Mouse (Mus musculus) heart, postnatal 0 days (tissue): ENCODE data around the gene Ctf2. TPM values are rescaled to one million over a fixed set of nuclear protein-coding genes. Genes with fewer than 3 reads are reported as not detected.
A peak's percentile ranks its signal among the peaks of the same experiment; 100 is the strongest.

ENCODE experiments used
- ATAC-seq: fragments of 200-750 bp; cut with Nextera tagmentation; 2 replicates; pipeline ENCODE4 v1.8.0; 2017; ENCODE audit warnings: low read depth, moderate number of reproducible peaks, moderate library complexity; ENCODE audit not compliant: insufficient read depth
- DNase-seq: peaks from one replicate; pipeline ENCODE4 v3.0.0-alpha.2; 2016; ENCODE audit warnings: low spot score
- H3K27ac ChIP-seq: fragments of 300-500 bp; sonication (generic); 2 replicates; pipeline ENCODE4 v1.5.1; 2014; ENCODE audit warnings: low read depth, mild to moderate bottlenecking
- H3K27me3 ChIP-seq: fragments of 300-500 bp; sonication (generic); 2 replicates; pipeline ENCODE4 v1.6.1; 2014; ENCODE audit warnings: low read length, mixed read lengths; ENCODE audit not compliant: control insufficient read depth, insufficient read depth
- H3K36me3 ChIP-seq: fragments of 300-500 bp; sonication (generic); replicated peaks from 2 replicates; pipeline ENCODE4 v1.6.1; 2014; ENCODE audit warnings: low read length, mixed read lengths; ENCODE audit not compliant: control insufficient read depth, insufficient read depth
- H3K4me1 ChIP-seq: fragments of 300-500 bp; sonication (generic); 2 replicates; pipeline ENCODE4 v1.6.1; 2014; ENCODE audit warnings: antibody characterized with exemption; ENCODE audit not compliant: control insufficient read depth, insufficient read depth
- H3K4me2 ChIP-seq: fragments of 300-500 bp; sonication (generic); 2 replicates; pipeline ENCODE4 v1.6.1; 2014; ENCODE audit warnings: low read depth, mild to moderate bottlenecking, low read length, moderate library complexity
- H3K4me3 ChIP-seq: fragments of 300-500 bp; sonication (generic); 2 replicates; pipeline ENCODE4 v1.5.1; 2014; ENCODE audit warnings: low read depth, low read length
- H3K9ac ChIP-seq: fragments of 300-500 bp; sonication (generic); replicated peaks from 2 replicates; pipeline ENCODE4 v1.6.1; 2014; ENCODE audit warnings: low read depth, low read length, mixed read lengths
- H3K9me3 ChIP-seq: fragments of 300-500 bp; sonication (generic); replicated peaks from 2 replicates; pipeline ENCODE4 v1.6.1; 2016; ENCODE audit warnings: low read length; ENCODE audit not compliant: control insufficient read depth
- CTCF ChIP-seq: IDR thresholded peaks from 2 replicates; pipeline ENCODE4 v1.5.1; 2016; ENCODE audit warnings: antibody characterized with exemption, control low read depth, low read depth
- EP300 ChIP-seq: IDR thresholded peaks from 2 replicates; pipeline ENCODE4 v1.6.1; 2016; ENCODE audit warnings: antibody characterized with exemption, low read depth
- WGBS: fragments of 180-500 bp; shearing (Covaris S2); extraction: QIAGEN DNeasy Blood & Tissue Kit; methylation state at CpG from one replicate; pipeline ENCODE4 v1.1.7; 2014; 5-methylcytosine and 5-hydroxymethylcytosine counted together
- polyA plus RNA-seq: library from polyadenylated mRNA; unstranded; fragments of >200 nt; fragmentation: Nextera tagmentation; extraction: Ambion mirVana; gene quantifications from 2 replicates; pipeline ENCODE4 v1.2.1, GENCODE M21; 2015
- total RNA-seq: library from RNA; depleted of rRNA; stranded (reverse); fragments of >200 nt; gene quantifications from 2 replicates; pipeline ENCODE4 v1.2.3, GENCODE M21; 2014; ENCODE audit warnings: low replicate concordance

Ctf2 gene
- total and polyA plus RNA-seq, 2 experiments from 2014 or later = not detected

- H3K36me3 ChIP-seq = peaks cover 2% of the 10 kb centered on the region; the same call in 1 of the 2 replicates
These were observed 41.9 kb upstream of the Ctf2 start for GRCm38 (mm10) chr7:127773664-127774384.

GRCm38 (mm10) chr7:127772557-127772956, 40.6 kb upstream of the Ctf2 start:
- TF ChIP-seq CTCF (no peak), EP300 (no peak)
- H3K9ac ChIP-seq = no peak overlapping the region
- no peak overlapping the region for H3K4me2 ChIP-seq
- ATAC-seq = no peak
- no peaks in the 10 kb centered on the region for H3K27me3 ChIP-seq
- WGBS = 95% methylated on average over 1 of the region's 1 CpGs
- peaks cover 5% of the 10 kb centered on the region; the same call in 1 of the 2 replicates for H3K36me3 ChIP-seq
- no peaks in the 10 kb centered on the region for H3K9me3 ChIP-seq
- DNase-seq = no peak
- H3K4me3 ChIP-seq = no peak overlapping the region
- H3K27ac ChIP-seq = no peak overlapping the region
- peaks cover 15% of the 10 kb centered on the region for H3K4me1 ChIP-seq

More at GRCm38 (mm10) chr7:127773664-127774384, 41.9 kb upstream of the Ctf2 start:
- H3K4me1 ChIP-seq = peaks cover 15% of the 10 kb centered on the region
- TF ChIP-seq CTCF = peak; percentile 68
- no peak for TF ChIP-seq EP300
- no peak overlapping the region for H3K9ac ChIP-seq
- no peak overlapping the region for H3K4me2 ChIP-seq
- ATAC-seq = no peak
- H3K4me3 ChIP-seq = no peak overlapping the region
- peak; percentile 68 for DNase-seq
- H3K27ac ChIP-seq = no peak overlapping the region
- H3K27me3 ChIP-seq = no peaks in the 10 kb centered on the region
- WGBS = 30% methylated on average over 9 of the region's 9 CpGs
- H3K9me3 ChIP-seq = no peaks in the 10 kb centered on the region

GRCm38 (mm10) chr7:127772080-127772479, 40.1 kb upstream of the Ctf2 start:
- Histone ChIP-seq H3K9me3 (no peaks in the 10 kb centered on the region), H3K4me2 (no peak overlapping the region), H3K4me1 (peaks cover 15% of the 10 kb centered on the region), H3K36me3 (peaks cover 6% of the 10 kb centered on the region; the same call in 1 of the 2 replicates), H3K9ac (no peak overlapping the region), H3K27me3 (no peaks in the 10 kb centered on the region), H3K27ac (no peak overlapping the region), H3K4me3 (no peak overlapping the region)
- no peak for ATAC-seq
- TF ChIP-seq CTCF (no peak), EP300 (no peak)
- 54% methylated on average over 3 of the region's 3 CpGs for WGBS
- DNase-seq = no peak

- peak overlapping the region; percentile 85; the same call in 1 of the 2 replicates for H3K27ac ChIP-seq
- H3K4me1 ChIP-seq = peaks cover 15% of the 10 kb centered on the region
- 69% methylated on average over 5 of the region's 5 CpGs for WGBS
- H3K27me3 ChIP-seq = no peaks in the 10 kb centered on the region
- peak overlapping the region; percentile 82; the same call in 1 of the 2 replicates for H3K4me2 ChIP-seq
- TF ChIP-seq CTCF (no peak), EP300 (no peak)
- H3K4me3 ChIP-seq = no peak overlapping the region
- H3K9ac ChIP-seq = no peak overlapping the region
- DNase-seq (no peak), ATAC-seq (no peak)
- H3K9me3 ChIP-seq = no peaks in the 10 kb centered on the region
- peaks cover 6% of the 10 kb centered on the region; the same call in 1 of the 2 replicates for H3K36me3 ChIP-seq
These were observed 39.3 kb upstream of the Ctf2 start for GRCm38 (mm10) chr7:127771262-127771661.

GRCm38 (mm10) chr7:127770039-127770905, 38.3 kb upstream of the Ctf2 start:
- Histone ChIP-seq H3K4me3 (peak overlapping the region; percentile 69), H3K27ac (peak overlapping the region; percentile 85), H3K9ac (peak overlapping the region; percentile 86), H3K36me3 (peaks cover 16% of the 10 kb centered on the region), H3K27me3 (no peaks in the 10 kb centered on the region), H3K4me2 (peak overlapping the region; percentile 82), H3K9me3 (no peaks in the 10 kb centered on the region), H3K4me1 (peaks cover 12% of the 10 kb centered on the region)
- WGBS = 4% methylated on average over 27 of the region's 27 CpGs
- TF ChIP-seq CTCF (no peak), EP300 (no peak)
- DNase-seq = no peak
- ATAC-seq = peak; percentile 10; the same call in 1 of the 2 replicates
